Mouse (Mus musculus): ENCODE measurements around the gene Tnfrsf11a.

GRCm38 (mm10) chr1:105742481-105742880, 38.0 kb upstream of the Tnfrsf11a start:
- no peak for TF ChIP-seq CTCF (IDR thresholded peaks at IDR 0.05; ENCODE audit: borderline replicate concordance, insufficient read depth, low read length)
- no peak for TF ChIP-seq POLR2A (IDR thresholded peaks at IDR 0.05; ENCODE audit: low read depth, low read length)
